Mouse (Mus musculus): Measurements from ENCODE around the gene Lrrk2. TPM values are rescaled to one million over a fixed set of nuclear protein-coding genes. Genes with fewer than 3 reads are reported as not detected.
"Not testable (repeated sequence)": the region's sequence is repeated elsewhere in the genome, so short reads cannot be mapped to it uniquely, and the experiment has no call there.

Lrrk2 gene
- total RNA-seq, 2 experiments from 2014 or later: 6.1 to 8.1 TPM

- no peak for DNase-seq
- intact Hi-C loops (cut with DNase I): no loop called here
Observed at GRCm38 (mm10) chr15:91788338-91788737, 115.4 kb downstream of the Lrrk2 start.

- no peak for DNase-seq
- intact Hi-C loops (cut with DNase I): no loop called here
Observed at GRCm38 (mm10) chr15:91806463-91806862, 133.5 kb downstream of the Lrrk2 start.

- intact Hi-C loops (cut with DNase I): no loop called here
- no peak for DNase-seq
Observed at GRCm38 (mm10) chr15:91835319-91835718, 162.3 kb downstream of the Lrrk2 start.

GRCm38 (mm10) chr15:91837965-91838364, 165.0 kb downstream of the Lrrk2 start, which contains the start of gene Smgc:
TSS of gene Smgc (plus strand) at chr15:91838265.
- no peak for DNase-seq

GRCm38 (mm10) chr15:91864130-91864529, 191.2 kb downstream of the Lrrk2 start:
- intact Hi-C loops (cut with DNase I); DNase-seq: not testable (repeated sequence)

More at GRCm38 (mm10) chr15:91837965-91838364, 165.0 kb downstream of the Lrrk2 start, which contains the start of gene Smgc:
- intact Hi-C loops (cut with DNase I): no loop called here

Other genes with a start within 250 kb of the Lrrk2 start
- 10 to 100 TPM; 26.0 to 27.3 TPM for gene Slc2a13, start 99.9 kb upstream of the Lrrk2 start, total RNA-seq (2021)
- gene Smgc, start 165.1 kb downstream of the Lrrk2 start, total RNA-seq (2021): not detected